Mouse (Mus musculus) ovary, postnatal 14 days (tissue): ENCODE measurements around the gene Gm37419.

Experiments used
- DNase-seq: peaks from one replicate; pipeline ENCODE4 v3.0.0; 2022; ENCODE audit warnings: low spot score

Gm37419 gene

DNA sequence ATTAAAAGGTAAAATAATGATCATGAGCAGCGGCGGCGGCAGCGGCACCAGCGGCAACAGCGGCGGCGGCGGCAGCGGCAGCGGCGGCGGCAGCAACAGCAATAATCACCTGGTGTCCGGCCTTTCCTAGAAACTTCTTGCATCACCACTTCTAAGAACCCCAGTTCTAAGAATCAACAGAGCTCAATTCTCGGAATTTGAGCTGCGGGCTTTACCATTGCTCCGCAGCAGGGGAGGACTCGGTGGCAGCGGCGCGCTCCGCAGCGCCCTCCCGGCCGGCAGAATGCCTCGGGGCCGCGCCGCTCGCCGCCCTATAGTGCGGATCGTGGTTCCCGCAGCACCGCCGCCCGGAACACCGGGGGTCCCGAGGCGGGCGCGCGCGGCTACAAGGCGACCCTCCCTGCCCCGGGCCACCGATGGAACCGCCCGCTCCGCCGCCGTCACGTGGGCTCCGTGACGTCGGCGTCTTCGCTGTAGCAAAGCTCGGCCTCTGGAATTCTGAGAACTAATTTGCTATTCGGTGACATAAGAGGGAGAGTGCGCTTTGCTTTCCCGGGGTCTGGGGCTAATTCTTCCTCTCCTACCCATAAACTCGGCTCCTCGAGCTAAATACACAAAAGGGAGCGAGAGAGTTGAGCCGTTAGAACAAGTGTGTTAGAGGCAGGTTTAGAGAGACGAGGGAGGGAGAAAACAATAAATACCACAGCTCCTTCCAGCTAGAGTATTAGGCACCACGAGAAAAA, at the start of gene Gm37419, which contains the start of gene Bcl6:
Gene Gm37419, plus strand, starts transcription at position 17 of the 743 bp plus-strand sequence.
Gene Bcl6, minus strand, starts transcription at position 387 of the 743 bp plus-strand sequence.
- DNase-seq = peak; percentile 85

- DNase-seq = no peak
Observed at GRCm38 (mm10) chr16:23944801-23945200, 43.5 kb upstream of the Gm37419 start.

DNA sequence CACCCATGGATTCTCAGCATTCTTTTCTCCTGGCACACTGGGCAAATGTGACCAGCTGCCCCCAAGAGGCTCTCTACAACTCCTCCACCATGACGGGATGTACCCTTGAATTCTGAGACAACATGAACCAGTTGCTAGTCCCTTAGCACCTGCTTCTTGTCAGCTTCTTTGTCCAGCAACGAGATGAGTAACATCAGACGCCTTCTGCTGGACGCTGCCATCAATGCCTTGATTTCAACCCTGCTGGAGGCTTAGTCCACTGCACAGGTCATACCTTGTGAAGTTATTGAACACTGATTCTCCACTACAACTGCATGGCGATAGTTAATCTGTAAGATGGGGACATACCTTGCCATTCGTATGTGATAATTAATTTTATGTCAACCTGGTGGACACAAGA, 40.6 kb upstream of the Gm37419 start:
- DNase-seq = no peak

DNA sequence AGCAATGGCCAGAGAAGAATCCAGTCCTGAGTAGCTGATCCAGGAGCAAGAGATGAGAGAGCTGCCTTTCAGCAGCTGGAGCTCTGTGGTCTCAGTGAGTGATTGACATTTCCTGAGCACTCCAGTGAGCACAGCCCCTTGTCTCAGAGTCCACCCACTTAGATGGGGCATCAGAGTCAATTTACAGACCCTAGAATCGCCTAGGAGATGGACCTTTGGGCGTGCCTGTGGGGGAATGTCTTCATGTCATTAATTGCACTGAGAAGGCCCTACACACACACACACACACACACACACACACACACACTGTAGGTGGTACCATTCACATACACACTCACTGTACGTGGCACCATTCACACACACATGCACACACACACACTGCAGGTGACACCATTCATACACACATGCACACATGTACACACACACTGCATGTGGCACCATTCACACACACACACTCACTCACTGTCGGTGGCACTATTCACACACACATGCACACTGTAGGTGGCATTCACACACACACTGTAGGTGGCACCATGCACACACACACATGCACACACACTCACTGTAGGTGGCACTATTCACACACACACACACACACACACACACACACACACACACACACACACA, 36.1 kb upstream of the Gm37419 start:
- no peak for DNase-seq

GRCm38 (mm10) chr16:23953189-23953958, 34.9 kb upstream of the Gm37419 start:
- peak; percentile 52 for DNase-seq

- DNase-seq = no peak
Observed at GRCm38 (mm10) chr16:23953959-23954260, 34.4 kb upstream of the Gm37419 start.

DNA sequence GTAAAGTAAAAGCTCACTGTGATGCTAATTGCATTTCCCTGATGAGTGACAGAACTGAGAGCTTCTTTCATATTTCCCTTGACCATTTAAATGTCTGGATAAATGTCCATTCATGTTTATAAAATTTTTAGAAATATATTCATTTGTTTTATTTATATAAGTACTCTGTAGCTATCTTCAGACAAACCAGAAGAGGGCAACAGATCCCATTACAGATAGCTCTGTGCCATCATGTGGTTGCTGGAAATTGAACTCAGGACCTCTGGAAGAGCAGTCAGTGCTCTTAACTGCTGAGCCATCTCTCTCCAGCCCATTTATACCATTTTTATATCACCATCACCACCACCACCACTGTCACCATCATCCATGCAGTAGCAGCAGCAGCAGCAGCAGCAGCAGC, 29.3 kb upstream of the Gm37419 start:
- DNase-seq = no peak

DNA sequence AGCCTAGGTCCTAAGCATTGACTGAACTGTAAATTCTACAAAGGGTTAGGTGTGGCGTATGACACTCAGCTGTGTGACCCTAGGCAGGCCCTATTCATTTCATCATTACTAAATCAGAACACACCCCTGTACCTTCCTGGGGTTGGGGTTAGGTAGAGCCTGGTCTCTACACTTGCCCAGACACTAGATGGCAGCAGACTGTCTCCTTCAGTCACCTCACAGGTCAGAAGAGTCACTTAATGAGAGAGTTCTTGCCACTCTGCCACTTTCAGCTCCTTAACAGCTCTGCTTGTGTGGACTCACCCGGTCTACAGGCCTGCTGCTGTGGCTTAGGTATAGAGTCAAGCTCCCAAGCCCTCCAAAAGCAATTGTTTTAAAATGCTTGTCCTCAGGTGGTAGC, 25.9 kb upstream of the Gm37419 start:
- DNase-seq = no peak

DNA sequence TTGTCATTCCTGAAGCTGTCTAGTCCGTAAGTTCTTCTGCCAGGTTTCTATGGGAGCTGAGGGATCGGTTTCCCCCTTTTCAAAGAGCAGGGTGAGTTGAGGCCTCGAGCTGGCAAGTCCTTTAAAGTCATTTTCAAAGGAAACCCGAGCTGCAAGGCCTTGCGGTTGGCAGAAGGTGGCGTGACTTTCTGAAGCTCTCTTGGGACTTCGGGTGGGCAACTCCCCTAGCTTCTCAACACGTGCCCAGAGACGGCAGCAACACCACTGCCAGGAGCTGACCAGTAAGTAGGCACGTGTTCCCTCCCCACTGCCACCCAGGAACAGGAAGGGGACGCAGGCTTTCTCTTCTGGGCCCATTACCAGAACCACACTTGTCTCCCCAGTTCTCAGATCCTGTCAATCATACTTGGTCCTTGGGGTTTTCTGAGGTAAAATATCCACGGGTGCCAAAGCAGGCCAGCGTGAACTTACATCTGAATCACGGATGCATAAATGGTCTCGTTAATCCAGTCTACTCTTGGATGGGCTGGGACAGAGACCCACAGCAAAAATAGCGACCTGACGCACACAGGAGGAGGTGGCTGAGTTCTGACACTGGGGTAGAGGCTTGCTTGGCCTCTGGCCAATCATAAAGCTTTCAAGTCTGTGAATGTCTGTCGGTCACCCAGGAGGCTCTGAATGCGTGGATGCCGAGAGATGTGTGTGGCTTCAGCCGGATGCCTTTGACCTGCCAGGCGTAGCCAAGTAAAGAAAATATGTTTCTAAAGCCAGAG, 24.2 kb upstream of the Gm37419 start:
- DNase-seq = no peak

- DNase-seq = no peak
Observed at GRCm38 (mm10) chr16:23964706-23965367, 23.4 kb upstream of the Gm37419 start.

GRCm38 (mm10) chr16:23966066-23966465, 22.2 kb upstream of the Gm37419 start:
- no peak for DNase-seq

DNA sequence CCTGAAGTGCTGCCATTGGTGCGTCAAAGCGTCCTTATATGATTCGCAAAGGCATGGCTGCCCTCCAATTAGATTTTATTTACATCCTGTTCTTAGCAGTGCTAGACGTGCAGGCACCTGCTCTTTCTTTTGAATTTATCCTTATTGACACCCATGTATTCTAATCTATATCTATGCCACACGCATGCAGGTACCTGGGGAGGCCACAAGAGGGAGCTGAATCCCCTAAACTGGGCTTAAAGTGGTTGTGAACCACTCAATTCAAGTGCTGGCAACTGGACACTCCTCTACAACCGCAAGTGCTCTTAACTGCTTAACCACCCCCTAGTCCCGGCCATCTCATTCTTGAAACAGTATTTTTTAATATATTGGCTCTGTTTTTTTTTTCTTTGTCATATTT, 21.0 kb upstream of the Gm37419 start:
- no peak for DNase-seq

GRCm38 (mm10) chr16:23968888-23969287, 19.4 kb upstream of the Gm37419 start:
- no peak for DNase-seq

DNA sequence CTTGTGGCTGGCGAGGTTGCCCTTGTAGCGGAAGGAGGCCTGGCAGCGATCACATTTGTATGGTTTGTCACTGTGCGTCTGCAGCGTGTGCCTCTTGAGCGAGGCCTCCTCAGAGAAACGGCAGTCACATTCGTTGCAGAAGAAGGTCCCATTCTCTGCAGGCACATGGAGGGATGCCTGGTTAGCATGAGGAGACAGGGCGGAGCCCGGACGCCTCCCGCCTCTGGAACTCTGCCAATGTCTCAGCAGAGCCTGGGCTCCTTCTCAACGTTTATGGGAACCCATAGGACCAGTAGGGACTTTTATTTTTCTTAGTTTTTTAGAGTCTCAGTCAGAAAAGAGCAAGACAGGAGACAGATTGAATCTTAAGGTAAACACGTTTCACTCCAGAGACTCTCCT, 18.4 kb upstream of the Gm37419 start:
- DNase-seq = no peak

DNA sequence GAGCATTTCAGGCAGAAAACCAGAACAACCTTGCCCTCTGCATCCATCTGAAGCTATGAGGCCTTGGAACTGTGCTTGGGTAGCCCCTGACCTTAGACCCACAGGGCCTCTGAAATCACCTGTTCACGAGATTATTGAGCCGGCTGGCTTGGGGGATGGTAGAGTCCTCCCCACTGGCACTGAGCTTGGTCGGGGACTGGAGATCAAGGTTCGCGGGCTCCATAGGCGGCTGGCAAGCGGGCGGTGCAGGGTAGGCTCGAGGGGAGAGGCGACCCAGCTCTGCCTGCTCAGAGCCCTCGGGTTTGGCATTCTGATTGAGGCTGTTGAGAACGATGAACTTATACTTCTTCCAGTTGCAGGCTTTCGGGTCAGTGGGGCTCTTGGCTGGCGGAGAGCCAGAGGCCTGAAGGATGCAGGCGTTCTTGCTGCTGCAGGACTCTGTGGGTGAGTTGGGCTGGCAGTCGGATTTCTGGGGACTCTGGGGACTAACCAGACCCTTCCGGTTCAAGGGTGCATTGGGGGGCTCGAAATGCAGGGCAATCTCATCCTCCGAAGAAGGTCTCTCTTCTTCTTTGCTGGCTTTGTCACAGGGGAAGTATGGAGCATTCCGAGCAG, 16.0 kb upstream of the Gm37419 start:
- DNase-seq = no peak

DNA sequence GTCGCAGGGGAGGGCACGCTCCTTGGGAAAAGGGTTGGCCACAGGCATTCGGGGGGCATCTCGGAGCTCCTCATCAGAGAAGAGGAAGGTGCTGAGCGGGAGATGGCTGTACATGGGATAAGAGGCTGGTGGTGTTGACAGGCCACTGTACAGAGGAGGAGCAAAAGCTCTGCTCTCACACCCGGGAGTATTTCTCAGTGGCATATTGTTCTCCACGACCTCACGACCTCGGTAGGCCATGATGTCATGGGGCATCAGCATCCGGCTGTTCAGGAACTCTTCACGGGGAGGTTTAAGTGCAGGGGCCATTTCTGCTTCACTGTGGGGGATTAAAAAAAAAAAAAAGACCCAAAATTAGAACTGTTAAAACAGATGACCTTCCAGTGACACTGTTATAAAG, 15.4 kb upstream of the Gm37419 start:
- DNase-seq = no peak

- no peak for DNase-seq
Observed at GRCm38 (mm10) chr16:23973635-23974367, 14.5 kb upstream of the Gm37419 start.

DNA sequence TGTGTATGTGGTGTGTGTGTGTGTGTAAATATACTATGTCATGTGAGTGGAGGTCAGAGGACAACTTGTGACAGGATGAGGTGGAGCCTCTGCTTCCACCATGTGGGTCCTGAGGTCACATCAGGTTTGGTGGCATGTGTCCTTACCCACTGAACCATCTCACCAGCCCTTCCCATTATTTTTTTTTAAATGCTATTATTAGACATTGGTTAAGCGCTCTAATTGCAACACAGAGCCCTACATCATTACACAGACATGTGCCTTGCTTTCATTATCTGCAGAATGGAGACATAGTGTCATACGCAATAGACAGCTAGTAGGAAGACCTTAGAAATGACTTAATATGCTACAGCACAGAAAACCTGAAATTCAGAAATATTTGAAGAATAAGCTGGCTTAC, 12.1 kb upstream of the Gm37419 start:
- no peak for DNase-seq

- DNase-seq = no peak
Observed at GRCm38 (mm10) chr16:23977732-23978131, 10.6 kb upstream of the Gm37419 start.

DNA sequence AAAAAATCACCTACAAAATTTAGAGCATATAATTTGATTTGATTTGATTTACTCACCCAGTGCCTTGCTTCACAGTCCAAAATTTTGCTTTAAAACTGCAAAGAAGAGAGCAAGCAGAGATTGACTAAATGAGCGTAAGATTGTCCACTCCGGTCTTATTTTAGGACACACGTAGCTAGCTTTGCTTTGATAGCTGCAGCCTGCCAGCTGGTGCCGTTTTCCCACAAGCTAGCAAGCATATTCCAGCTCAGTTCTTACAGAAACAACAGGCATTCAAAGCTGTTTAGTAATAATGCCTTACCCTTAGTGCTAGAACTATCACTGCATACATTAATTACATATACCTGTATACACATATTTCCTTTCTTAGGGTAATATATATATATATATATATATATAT, 9.8 kb upstream of the Gm37419 start:
- DNase-seq = no peak

- no peak for DNase-seq
Observed at GRCm38 (mm10) chr16:23979446-23979845, 8.8 kb upstream of the Gm37419 start.
